Mouse (Mus musculus): ENCODE measurements at regions not wholly inside any gene's neighbourhood (a gene's known extent, or its start where the extent isn't known, plus 50 kb on each side); places are given as distances from the start of the nearest gene placed in this dataset.

GRCm38 (mm10) chr4:105301547-105301946 is 144.4 kb downstream of the Plpp3 start:
- WGBS = 92% methylated on average over 1 of the region's 1 CpGs
- TF ChIP-seq CTCF (IDR thresholded peaks at IDR 0.05; ENCODE audit: insufficient read depth, low read depth, low read length) (no peak), POLR2A (IDR thresholded peaks at IDR 0.05; ENCODE audit: insufficient read depth, low read depth, low read length) (no peak)
- no peak overlapping the region for H3K4me3 ChIP-seq (ENCODE audit: insufficient read depth, low read depth, low read length)
- H3K27ac ChIP-seq (ENCODE audit: insufficient read depth, low read depth, low read length) = no peak overlapping the region
- H3K4me1 ChIP-seq (ENCODE audit: control insufficient read depth, insufficient read depth, low read length) = no peaks in the 10 kb centered on the region

GRCm38 (mm10) chr4:105304166-105304565 is 147.0 kb downstream of the Plpp3 start:
- no peak for TF ChIP-seq POLR2A (IDR thresholded peaks at IDR 0.05; ENCODE audit: insufficient read depth, low read depth, low read length)
- no peak for TF ChIP-seq CTCF (IDR thresholded peaks at IDR 0.05; ENCODE audit: insufficient read depth, low read depth, low read length)

GRCm38 (mm10) chr4:105305931-105306330 is 148.8 kb downstream of the Plpp3 start:
- Histone ChIP-seq H3K27ac (ENCODE audit: insufficient read depth, low read depth, low read length) (no peak overlapping the region), H3K4me3 (ENCODE audit: insufficient read depth, low read depth, low read length) (no peak overlapping the region), H3K4me1 (ENCODE audit: control insufficient read depth, insufficient read depth, low read length) (no peaks in the 10 kb centered on the region)
- TF ChIP-seq POLR2A (IDR thresholded peaks at IDR 0.05; ENCODE audit: insufficient read depth, low read depth, low read length) (no peak), CTCF (IDR thresholded peaks at IDR 0.05; ENCODE audit: insufficient read depth, low read depth, low read length) (no peak)
- 81% methylated on average over 6 of the region's 6 CpGs for WGBS

More at GRCm38 (mm10) chr4:105304166-105304565, 147.0 kb downstream of the Plpp3 start:
- no peak overlapping the region for H3K4me3 ChIP-seq (ENCODE audit: insufficient read depth, low read depth, low read length)
- WGBS = 55% methylated on average over 2 of the region's 2 CpGs
- no peaks in the 10 kb centered on the region for H3K4me1 ChIP-seq (ENCODE audit: control insufficient read depth, insufficient read depth, low read length)
- no peak overlapping the region for H3K27ac ChIP-seq (ENCODE audit: insufficient read depth, low read depth, low read length)

GRCm38 (mm10) chr4:105307356-105307755 is 150.2 kb downstream of the Plpp3 start:
- no peak overlapping the region for H3K27ac ChIP-seq (ENCODE audit: insufficient read depth, low read depth, low read length)
- no peak overlapping the region for H3K4me3 ChIP-seq (ENCODE audit: insufficient read depth, low read depth, low read length)
- WGBS = 91% methylated on average over 4 of the region's 4 CpGs
- no peaks in the 10 kb centered on the region for H3K4me1 ChIP-seq (ENCODE audit: control insufficient read depth, insufficient read depth, low read length)
- TF ChIP-seq POLR2A (IDR thresholded peaks at IDR 0.05; ENCODE audit: insufficient read depth, low read depth, low read length) (no peak), CTCF (IDR thresholded peaks at IDR 0.05; ENCODE audit: insufficient read depth, low read depth, low read length) (no peak)

- TF ChIP-seq POLR2A (IDR thresholded peaks at IDR 0.05; ENCODE audit: insufficient read depth, low read depth, low read length) (no peak), CTCF (IDR thresholded peaks at IDR 0.05; ENCODE audit: insufficient read depth, low read depth, low read length) (no peak)
- no peak overlapping the region for H3K4me3 ChIP-seq (ENCODE audit: insufficient read depth, low read depth, low read length)
- H3K27ac ChIP-seq (ENCODE audit: insufficient read depth, low read depth, low read length) = no peak overlapping the region
- WGBS = 89% methylated on average over 5 of the region's 5 CpGs
- no peaks in the 10 kb centered on the region for H3K4me1 ChIP-seq (ENCODE audit: control insufficient read depth, insufficient read depth, low read length)
Measured at GRCm38 (mm10) chr4:105307905-105308304, 150.8 kb downstream of the Plpp3 start.

GRCm38 (mm10) chr4:105308971-105309488 is 151.9 kb downstream of the Plpp3 start:
- no peaks in the 10 kb centered on the region; the same call in 1 of the 2 replicates for H3K4me1 ChIP-seq (ENCODE audit: control insufficient read depth, insufficient read depth, low read length)
- 93% methylated on average over 5 of the region's 5 CpGs for WGBS
- H3K4me3 ChIP-seq (ENCODE audit: insufficient read depth, low read depth, low read length) = no peak overlapping the region
- no peak overlapping the region for H3K27ac ChIP-seq (ENCODE audit: insufficient read depth, low read depth, low read length)
- TF ChIP-seq CTCF (IDR thresholded peaks at IDR 0.05; ENCODE audit: insufficient read depth, low read depth, low read length) (no peak), POLR2A (IDR thresholded peaks at IDR 0.05; ENCODE audit: insufficient read depth, low read depth, low read length) (no peak)

GRCm38 (mm10) chr4:105312643-105313042 is 155.5 kb downstream of the Plpp3 start:
- 67% methylated on average over 7 of the region's 7 CpGs for WGBS

GRCm38 (mm10) chr4:105313151-105313818 is 156.1 kb downstream of the Plpp3 start:
- Histone ChIP-seq H3K27ac (ENCODE audit: insufficient read depth, low read depth, low read length) (no peak overlapping the region), H3K4me1 (ENCODE audit: control insufficient read depth, insufficient read depth, low read length) (no peaks in the 10 kb centered on the region; the same call in 1 of the 2 replicates), H3K4me3 (ENCODE audit: insufficient read depth, low read depth, low read length) (no peak overlapping the region)
- TF ChIP-seq POLR2A (IDR thresholded peaks at IDR 0.05; ENCODE audit: insufficient read depth, low read depth, low read length) (no peak), CTCF (IDR thresholded peaks at IDR 0.05; ENCODE audit: insufficient read depth, low read depth, low read length) (no peak)
- WGBS = 74% methylated on average over 10 of the region's 10 CpGs

More at GRCm38 (mm10) chr4:105312643-105313042, 155.5 kb downstream of the Plpp3 start:
- H3K4me3 ChIP-seq (ENCODE audit: insufficient read depth, low read depth, low read length) = no peak overlapping the region
- no peak overlapping the region for H3K27ac ChIP-seq (ENCODE audit: insufficient read depth, low read depth, low read length)
- H3K4me1 ChIP-seq (ENCODE audit: control insufficient read depth, insufficient read depth, low read length) = no peaks in the 10 kb centered on the region; the same call in 1 of the 2 replicates
- no peak for TF ChIP-seq CTCF (IDR thresholded peaks at IDR 0.05; ENCODE audit: insufficient read depth, low read depth, low read length)
- no peak for TF ChIP-seq POLR2A (IDR thresholded peaks at IDR 0.05; ENCODE audit: insufficient read depth, low read depth, low read length)

- Histone ChIP-seq H3K4me3 (ENCODE audit: insufficient read depth, low read depth, low read length) (no peak overlapping the region), H3K27ac (ENCODE audit: insufficient read depth, low read depth, low read length) (no peak overlapping the region), H3K4me1 (ENCODE audit: control insufficient read depth, insufficient read depth, low read length) (no peaks in the 10 kb centered on the region; the same call in 1 of the 2 replicates)
- 65% methylated on average over 5 of the region's 5 CpGs for WGBS
- TF ChIP-seq CTCF (IDR thresholded peaks at IDR 0.05; ENCODE audit: insufficient read depth, low read depth, low read length) (no peak), POLR2A (IDR thresholded peaks at IDR 0.05; ENCODE audit: insufficient read depth, low read depth, low read length) (no peak)
Measured at GRCm38 (mm10) chr4:105315095-105315494, 157.9 kb downstream of the Plpp3 start.

Data from olfactory bulb, adult 2 months (tissue).